Mouse (Mus musculus) c-Kit-positive CD71-negative TER-119-negative erythroid progenitor cells, embryonic 14.5 days (primary cell): ENCODE measurements around the gene Bmf.

Experiments used
- DNase-seq: peaks from one replicate; pipeline ENCODE4 v3.0.0-alpha.2; 2013; ENCODE audit warnings: low read depth

The Bmf gene

DNA sequence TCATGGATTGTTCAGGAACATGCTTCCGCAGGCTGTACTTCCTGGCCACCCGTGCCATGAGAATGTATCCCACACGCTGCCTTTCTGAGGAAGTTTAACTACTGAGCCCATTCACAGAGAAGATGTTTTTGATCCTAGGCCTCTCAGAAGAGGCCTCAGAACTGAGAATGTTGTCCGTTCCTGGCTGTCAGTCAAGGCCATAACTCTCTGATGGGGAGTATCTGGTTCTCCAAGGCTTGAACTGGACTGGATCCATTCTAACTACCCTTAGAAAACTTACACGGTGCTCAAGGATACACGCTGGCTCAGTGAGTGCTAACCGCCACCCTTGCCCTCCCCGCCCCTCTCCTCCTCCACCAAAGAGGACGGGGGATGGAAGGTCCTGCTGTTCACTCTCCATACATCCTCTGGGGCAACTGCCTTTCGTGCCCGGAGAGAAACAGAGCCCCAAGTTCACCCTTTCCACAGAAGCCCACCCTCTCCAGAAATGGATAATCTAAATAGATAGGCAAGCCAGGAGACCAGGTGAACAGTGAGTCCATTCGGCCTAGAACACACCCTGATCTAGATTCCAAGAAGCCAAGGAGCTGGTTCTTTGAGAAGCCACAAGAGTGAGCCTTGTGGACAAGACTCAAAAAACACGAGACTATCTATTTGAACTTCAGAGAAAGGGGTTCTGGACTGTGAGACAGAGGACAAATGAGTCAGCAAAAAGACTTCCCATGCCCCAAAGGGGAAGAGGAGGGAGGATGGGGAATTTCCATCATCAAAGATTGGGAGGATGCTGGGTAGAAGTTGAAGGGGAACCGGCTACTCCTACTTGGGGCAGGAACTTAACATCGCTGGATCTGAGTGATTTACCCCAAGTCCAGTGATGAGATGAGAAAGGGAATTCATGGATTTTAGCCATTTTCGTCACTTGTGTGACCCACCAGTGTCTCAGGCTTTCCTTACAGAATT is 36.8 kb downstream of the Bmf start:
- DNase-seq, result no peak

GRCm38 (mm10) chr2:118511779-118512417 is 37.6 kb downstream of the Bmf start:
- DNase-seq, result no peak

GRCm38 (mm10) chr2:118510447-118511310 is 38.8 kb downstream of the Bmf start:
- no peak for DNase-seq

- no peak for DNase-seq
Observed at GRCm38 (mm10) chr2:118509688-118510446, 39.6 kb downstream of the Bmf start.

GRCm38 (mm10) chr2:118507126-118507525 is 42.4 kb downstream of the Bmf start:
- DNase-seq, result no peak

DNA sequence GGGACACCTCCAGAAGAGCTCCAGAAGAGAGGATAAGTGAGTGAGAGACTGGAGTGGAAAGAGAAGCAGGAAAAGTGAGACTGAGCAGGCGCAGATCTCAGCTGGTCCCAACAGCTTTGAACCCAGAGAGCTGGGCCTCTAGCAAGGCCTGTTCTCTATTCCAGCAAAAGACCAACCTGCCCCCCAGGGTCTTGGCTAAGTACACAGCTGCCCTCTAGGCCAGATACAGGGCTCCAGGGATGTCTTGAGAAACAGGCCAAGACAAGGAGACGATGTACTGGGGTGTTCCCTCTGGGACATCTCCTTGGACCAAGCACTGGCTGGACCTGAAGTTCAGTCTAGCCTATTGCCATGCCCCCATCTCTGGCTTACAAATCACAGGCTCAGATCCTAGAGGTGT is 49.3 kb downstream of the Bmf start:
- no peak for DNase-seq

- no peak for DNase-seq
Observed at GRCm38 (mm10) chr2:118499135-118499961, 50.1 kb downstream of the Bmf start.

DNA sequence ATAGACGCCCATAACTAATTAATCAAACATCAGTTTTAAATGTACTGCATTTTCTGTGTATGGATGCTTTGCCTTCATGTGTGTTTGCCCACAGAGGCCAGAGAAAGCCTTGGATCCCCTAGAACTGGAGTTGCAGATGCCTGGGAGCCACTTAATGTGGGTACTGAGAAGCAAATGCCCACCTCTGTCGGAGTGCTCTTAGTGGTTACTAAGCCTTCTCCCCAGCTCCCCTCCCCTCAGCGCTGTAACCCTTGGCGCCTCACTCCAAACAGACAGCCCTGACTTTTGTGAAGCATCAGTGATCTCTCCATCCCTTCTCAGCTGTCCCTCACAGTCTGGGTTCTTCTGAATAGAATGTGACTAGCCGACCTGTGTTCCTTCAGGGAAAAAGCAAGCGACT is 51.0 kb downstream of the Bmf start:
- DNase-seq, result no peak

DNA sequence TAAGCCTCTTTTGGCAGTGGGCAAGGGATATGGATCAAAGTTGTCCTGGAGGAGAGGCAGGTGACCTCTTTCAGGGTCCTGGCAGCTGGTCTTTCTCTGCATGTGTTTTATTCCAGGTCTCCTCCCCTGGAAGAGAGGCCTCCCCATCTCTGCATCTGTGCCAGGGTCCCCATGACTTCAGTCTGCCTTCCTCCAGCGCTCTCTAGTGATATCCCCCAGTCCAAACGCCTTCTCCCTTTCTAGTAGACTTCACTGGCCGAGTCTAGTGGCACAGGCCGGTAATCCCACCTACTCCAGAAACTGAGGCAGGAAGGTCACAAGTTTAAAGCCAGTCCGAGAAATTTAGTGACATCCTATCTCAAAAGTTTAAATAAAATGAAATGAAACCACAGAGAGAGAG is 51.6 kb downstream of the Bmf start:
- no peak for DNase-seq

GRCm38 (mm10) chr2:118495024-118495423 is 54.5 kb downstream of the Bmf start:
- DNase-seq, result no peak

DNA sequence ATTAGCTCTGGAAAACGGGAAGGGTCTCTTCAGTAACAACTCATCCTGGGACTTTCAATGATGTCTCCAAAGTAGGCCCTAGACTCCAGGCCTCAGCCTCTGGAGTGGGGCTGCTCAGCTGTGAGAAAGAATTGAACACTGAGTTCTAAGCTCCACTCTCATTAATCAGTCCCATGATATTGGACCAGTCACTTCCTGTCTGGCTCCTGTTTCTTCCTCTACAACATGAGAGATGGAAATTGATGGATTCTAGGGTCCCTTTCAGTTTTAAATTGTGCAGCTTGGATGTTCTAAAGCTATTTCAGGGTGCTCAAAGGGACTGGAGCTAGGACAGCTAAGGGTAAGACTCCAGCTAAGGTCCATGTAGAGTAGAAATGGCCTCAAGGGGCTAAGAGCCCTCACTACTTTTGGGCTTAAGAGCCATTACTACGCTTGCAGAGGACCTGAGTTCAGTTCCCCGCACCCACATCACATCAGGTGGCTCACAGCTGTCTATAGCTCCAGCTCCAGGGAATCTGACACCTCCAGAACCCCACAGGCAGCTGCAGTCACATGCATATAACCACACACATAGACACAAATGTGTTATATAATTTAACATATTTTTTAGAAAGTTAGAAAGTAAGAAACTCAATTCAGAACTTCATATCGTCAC is 57.6 kb downstream of the Bmf start:
- DNase-seq, result no peak

DNA sequence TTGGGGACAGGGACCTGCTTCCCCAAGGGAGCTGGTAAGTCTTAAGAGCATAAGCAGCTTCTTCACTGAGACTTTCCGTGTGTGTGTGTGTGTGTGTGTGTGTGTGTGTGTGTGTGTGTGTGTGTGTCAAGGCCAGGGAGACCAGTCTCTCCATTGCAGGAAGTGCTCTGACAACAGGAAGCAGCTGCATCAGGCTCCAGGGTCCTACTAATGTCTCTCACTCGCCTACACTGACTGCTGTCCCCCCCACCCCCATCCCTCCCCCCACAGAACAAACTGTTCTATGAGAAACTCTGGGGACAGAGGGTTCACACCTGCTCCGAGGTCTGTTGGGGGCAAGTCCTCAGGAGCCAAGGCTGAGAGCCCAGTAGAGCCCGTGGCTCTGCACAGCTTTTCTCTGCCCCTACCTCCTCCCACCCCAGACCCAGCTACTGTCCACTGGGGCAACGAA is 58.2 kb downstream of the Bmf start:
- DNase-seq, result no peak

GRCm38 (mm10) chr2:118490241-118491091 is 59.0 kb downstream of the Bmf start:
- DNase-seq, result no peak

DNA sequence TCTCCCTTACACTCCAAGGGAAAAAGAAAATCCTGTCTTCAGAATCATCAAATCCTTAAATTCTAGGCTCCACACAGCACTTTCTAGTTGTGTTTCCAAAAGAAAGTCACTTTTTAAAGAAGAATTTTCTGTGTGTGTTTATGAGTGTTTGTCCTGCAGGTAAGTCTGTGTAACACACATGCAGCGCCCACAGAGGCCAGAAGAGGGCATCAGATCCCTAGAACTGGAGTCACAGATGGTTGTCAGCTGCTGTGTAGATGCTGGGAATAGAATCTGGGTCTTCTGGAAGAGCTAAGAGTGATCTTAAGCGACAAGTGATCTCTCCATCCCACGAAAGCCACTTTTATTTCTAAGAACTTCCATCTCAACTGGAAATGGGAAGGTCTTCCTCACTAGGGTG is 61.7 kb downstream of the Bmf start:
- no peak for DNase-seq

- DNase-seq, result no peak
Observed at GRCm38 (mm10) chr2:118486933-118487332, 62.6 kb downstream of the Bmf start.

- DNase-seq, result no peak
Observed at GRCm38 (mm10) chr2:118485415-118485814, 64.1 kb downstream of the Bmf start.

DNA sequence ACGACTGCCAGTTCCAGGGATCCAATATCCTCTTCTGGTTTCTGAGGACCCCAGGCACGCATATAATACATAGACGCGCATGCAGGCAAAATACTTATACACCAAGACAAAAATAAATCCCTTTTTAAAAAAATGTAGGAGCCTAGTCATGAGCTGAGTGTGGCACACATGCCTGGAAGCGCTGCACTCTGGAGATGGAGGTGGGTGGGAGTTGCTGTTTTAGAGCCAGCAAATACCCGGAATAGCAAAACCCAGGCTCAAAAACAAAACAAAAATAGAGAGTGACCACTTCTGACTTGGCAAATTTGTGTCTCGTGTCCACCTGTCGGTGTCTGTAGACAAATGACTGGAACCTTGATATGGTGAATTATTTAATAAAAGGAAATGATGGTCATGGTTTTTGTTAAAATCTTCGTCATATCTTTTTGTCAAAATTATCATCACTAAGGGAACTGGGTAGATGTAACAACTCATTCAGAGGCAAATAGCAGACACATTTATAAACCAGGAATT is 65.0 kb downstream of the Bmf start:
- DNase-seq, result no peak

GRCm38 (mm10) chr2:118483032-118483431 is 66.5 kb downstream of the Bmf start:
- DNase-seq, result no peak

DNA sequence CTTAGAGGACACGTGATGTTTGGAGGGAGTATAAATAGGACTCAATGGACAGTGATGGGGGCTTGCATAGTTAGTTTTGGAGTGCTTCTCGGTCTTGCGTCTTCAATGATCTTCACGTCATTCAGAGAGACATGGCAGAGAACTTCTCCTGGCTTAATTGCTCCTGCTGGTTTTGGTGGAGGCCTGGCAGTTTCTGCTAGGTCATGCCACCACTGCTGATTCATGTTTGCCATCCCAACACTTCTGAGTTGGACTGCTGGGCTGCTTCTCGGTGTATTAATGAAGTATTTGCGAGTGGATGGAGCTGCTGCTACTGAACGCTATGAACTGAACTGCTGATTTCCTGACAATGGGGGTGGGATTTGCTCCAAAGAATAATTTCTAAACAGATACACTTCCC is 68.6 kb downstream of the Bmf start:
- no peak for DNase-seq
